Mouse (Mus musculus) heart, embryonic 11.5 days (tissue): ENCODE data around the gene Rufy3. TPM values are rescaled to one million over a fixed set of nuclear protein-coding genes. Genes with fewer than 3 reads are reported as not detected.

Source experiments
- ATAC-seq: fragments of 200-750 bp; cut with Nextera tagmentation; replicated peaks from 2 replicates; pipeline ENCODE4 v1.8.0; 2017; ENCODE audit warnings: moderate library complexity; ENCODE audit not compliant: insufficient number of reproducible peaks, low FRiP score, low TSS enrichment
- H3K27ac ChIP-seq: fragments of 300-500 bp; sonication (generic); 2 replicates; pipeline ENCODE4 v1.5.1; 2014; ENCODE audit warnings: mild to moderate bottlenecking, low read depth, low read length
- H3K27me3 ChIP-seq: fragments of 300-500 bp; sonication (generic); 2 replicates; pipeline ENCODE4 v1.6.1; 2014; ENCODE audit warnings: mild to moderate bottlenecking, low read length, mixed read lengths; ENCODE audit not compliant: control insufficient read depth, insufficient read depth
- H3K36me3 ChIP-seq: fragments of 300-500 bp; sonication (generic); 2 replicates; pipeline ENCODE4 v1.6.1; 2014; ENCODE audit warnings: mild to moderate bottlenecking, low read length, moderate library complexity, mixed read lengths; ENCODE audit not compliant: control insufficient read depth, insufficient read depth
- H3K4me1 ChIP-seq: fragments of 300-500 bp; sonication (generic); 2 replicates; pipeline ENCODE4 v1.6.1; 2014; ENCODE audit warnings: low read length; ENCODE audit not compliant: control insufficient read depth, insufficient read depth
- H3K4me2 ChIP-seq: fragments of 300-500 bp; sonication (generic); 2 replicates; pipeline ENCODE4 v1.6.1; 2014; ENCODE audit warnings: mild to moderate bottlenecking, moderate library complexity
- H3K4me3 ChIP-seq: fragments of 300-500 bp; sonication (generic); 2 replicates; pipeline ENCODE4 v1.5.1; 2014; ENCODE audit warnings: low read depth, low read length
- H3K9ac ChIP-seq: fragments of 300-500 bp; sonication (generic); 2 replicates; pipeline ENCODE4 v1.6.1; 2014; ENCODE audit warnings: mild to moderate bottlenecking, low read depth, low read length, moderate library complexity
- H3K9me3 ChIP-seq: fragments of 300-500 bp; sonication (generic); replicated peaks from 2 replicates; pipeline ENCODE4 v1.6.1; 2016; ENCODE audit warnings: low read length; ENCODE audit not compliant: control insufficient read depth
- WGBS: fragments of 180-500 bp; shearing (Covaris S2); extraction: QIAGEN DNeasy Blood & Tissue Kit; methylation state at CpG from one replicate; pipeline ENCODE4 v1.1.7; 2014; ENCODE audit not compliant: insufficient replicate concordance; 5-methylcytosine and 5-hydroxymethylcytosine counted together
- polyA plus RNA-seq: library from polyadenylated mRNA; unstranded; fragments of >200 nt; fragmentation: Nextera tagmentation; extraction: Ambion mirVana; gene quantifications from 2 replicates; pipeline ENCODE4 v1.2.1, GENCODE M21; 2014

The Rufy3 gene
- polyA plus RNA-seq, 1 experiment from 2014 or later = 15.0 TPM

- no peak overlapping the region for H3K4me2 ChIP-seq
- no peak overlapping the region for H3K4me3 ChIP-seq
- H3K9ac ChIP-seq = no peak overlapping the region
- H3K27me3 ChIP-seq = no peaks in the 10 kb centered on the region
- no peaks in the 10 kb centered on the region for H3K9me3 ChIP-seq
- H3K36me3 ChIP-seq = no peaks in the 10 kb centered on the region
- WGBS = 83% methylated on average over 3 of the region's 3 CpGs
- ATAC-seq = no peak
- H3K4me1 ChIP-seq = no peaks in the 10 kb centered on the region
- no peak overlapping the region for H3K27ac ChIP-seq
Measured at GRCm38 (mm10) chr5:88602713-88603112, 37.9 kb downstream of the Rufy3 start.

GRCm38 (mm10) chr5:88604046-88604445 lies 39.2 kb downstream of the Rufy3 start:
- WGBS = 83% methylated on average over 3 of the region's 3 CpGs
- Histone ChIP-seq H3K4me3 (no peak overlapping the region), H3K36me3 (no peaks in the 10 kb centered on the region), H3K27me3 (no peaks in the 10 kb centered on the region), H3K9ac (no peak overlapping the region), H3K4me2 (no peak overlapping the region), H3K4me1 (no peaks in the 10 kb centered on the region), H3K9me3 (no peaks in the 10 kb centered on the region), H3K27ac (no peak overlapping the region)
- no peak for ATAC-seq

DNA sequence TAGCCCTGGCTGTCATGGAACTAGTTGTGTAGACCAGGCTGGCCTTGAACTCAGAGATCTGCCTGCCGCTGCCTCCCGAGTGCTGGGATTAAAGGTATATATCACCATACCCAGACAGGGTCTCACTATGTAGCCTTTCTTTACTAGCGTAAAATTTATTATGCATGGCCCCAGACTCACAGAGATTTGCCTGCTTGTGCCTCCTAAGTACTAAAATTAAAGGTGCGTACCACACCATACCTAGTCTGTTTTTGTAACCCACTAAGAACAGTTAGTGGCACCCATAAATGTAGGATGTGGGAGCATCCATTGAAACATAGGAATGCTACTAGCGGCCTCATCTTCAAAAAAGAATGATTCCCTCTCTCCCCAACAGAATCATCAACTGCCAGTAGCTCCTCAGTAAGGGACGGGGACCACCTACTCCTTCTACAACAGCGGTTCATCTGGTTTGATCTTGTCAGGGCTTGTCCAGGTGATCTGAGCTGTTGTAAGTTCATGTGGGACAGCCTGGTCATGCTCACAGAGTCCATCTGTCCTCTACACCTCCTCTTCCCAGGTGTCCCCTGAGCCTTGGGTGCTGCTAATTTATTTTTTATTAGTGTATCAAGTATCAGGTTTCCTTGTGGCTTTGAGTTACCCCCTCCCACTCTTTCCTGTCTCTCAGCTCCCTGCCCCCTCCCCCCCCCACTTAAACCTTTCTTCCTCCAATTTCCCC lies 40.0 kb downstream of the Rufy3 start:
- WGBS = 89% methylated on average over 7 of the region's 7 CpGs
- Histone ChIP-seq H3K4me1 (no peaks in the 10 kb centered on the region), H3K36me3 (no peaks in the 10 kb centered on the region), H3K9ac (no peak overlapping the region), H3K4me3 (no peak overlapping the region), H3K27me3 (no peaks in the 10 kb centered on the region), H3K27ac (no peak overlapping the region), H3K9me3 (no peaks in the 10 kb centered on the region), H3K4me2 (no peak overlapping the region)
- ATAC-seq = no peak

- Histone ChIP-seq H3K36me3 (no peaks in the 10 kb centered on the region), H3K9ac (no peak overlapping the region), H3K27ac (no peak overlapping the region), H3K4me2 (no peak overlapping the region), H3K4me3 (no peak overlapping the region), H3K4me1 (no peaks in the 10 kb centered on the region), H3K9me3 (no peaks in the 10 kb centered on the region), H3K27me3 (no peaks in the 10 kb centered on the region)
- ATAC-seq = no peak
- WGBS = 94% methylated on average over 1 of the region's 1 CpGs
Measured at GRCm38 (mm10) chr5:88614129-88614528, 49.3 kb downstream of the Rufy3 start.

- no peaks in the 10 kb centered on the region for H3K27me3 ChIP-seq
- no peak overlapping the region for H3K9ac ChIP-seq
- ATAC-seq = no peak
- H3K4me1 ChIP-seq = no peaks in the 10 kb centered on the region
- H3K27ac ChIP-seq = no peak overlapping the region
- 76% methylated on average over 4 of the region's 4 CpGs for WGBS
- H3K4me2 ChIP-seq = no peak overlapping the region
- H3K36me3 ChIP-seq = peaks cover 8% of the 10 kb centered on the region
- H3K4me3 ChIP-seq = no peak overlapping the region
- H3K9me3 ChIP-seq = no peaks in the 10 kb centered on the region
Measured at GRCm38 (mm10) chr5:88616988-88617387, 52.1 kb downstream of the Rufy3 start.

DNA sequence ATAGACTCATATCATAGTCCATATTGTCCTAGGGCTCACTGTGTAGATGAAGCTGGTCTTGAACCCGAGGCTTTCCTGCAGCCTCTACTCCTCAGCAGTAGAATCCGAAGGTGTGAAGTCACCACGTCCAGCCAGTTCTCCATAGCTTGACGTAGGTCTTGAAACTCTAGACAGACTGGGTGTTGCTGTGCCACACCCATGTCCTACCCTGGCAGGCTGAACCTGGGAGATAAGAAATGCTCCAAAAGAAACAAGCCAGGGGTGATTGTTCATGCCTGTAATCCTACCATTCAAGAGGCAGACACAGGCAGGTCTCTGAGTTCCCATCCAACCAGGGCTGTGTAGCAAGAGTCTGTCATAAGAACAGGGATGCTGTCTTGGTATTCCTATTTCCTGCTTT lies 62.7 kb downstream of the Rufy3 start:
- H3K27me3 ChIP-seq = no peaks in the 10 kb centered on the region
- peak; percentile 85 for ATAC-seq
- 66% methylated on average over 4 of the region's 4 CpGs for WGBS
- no peak overlapping the region for H3K27ac ChIP-seq
- H3K36me3 ChIP-seq = no peaks in the 10 kb centered on the region
- no peak overlapping the region for H3K9ac ChIP-seq
- H3K4me3 ChIP-seq = no peak overlapping the region
- peaks cover 3% of the 10 kb centered on the region; the same call in 1 of the 2 replicates for H3K4me1 ChIP-seq
- no peak overlapping the region for H3K4me2 ChIP-seq
- no peaks in the 10 kb centered on the region for H3K9me3 ChIP-seq

GRCm38 (mm10) chr5:88629125-88629524 lies 64.3 kb downstream of the Rufy3 start:
- Histone ChIP-seq H3K9ac (no peak overlapping the region), H3K27me3 (no peaks in the 10 kb centered on the region), H3K9me3 (no peaks in the 10 kb centered on the region), H3K4me2 (no peak overlapping the region), H3K27ac (no peak overlapping the region), H3K36me3 (no peaks in the 10 kb centered on the region), H3K4me3 (no peak overlapping the region), H3K4me1 (peaks cover 3% of the 10 kb centered on the region; the same call in 1 of the 2 replicates)
- 86% methylated on average over 11 of the region's 11 CpGs for WGBS
- ATAC-seq = no peak

- no peaks in the 10 kb centered on the region for H3K36me3 ChIP-seq
- H3K4me3 ChIP-seq = no peak overlapping the region
- no peak overlapping the region for H3K27ac ChIP-seq
- no peaks in the 10 kb centered on the region for H3K27me3 ChIP-seq
- no peak overlapping the region for H3K4me2 ChIP-seq
- 78% methylated on average over 8 of the region's 8 CpGs for WGBS
- H3K9me3 ChIP-seq = no peaks in the 10 kb centered on the region
- H3K4me1 ChIP-seq = peaks cover 3% of the 10 kb centered on the region; the same call in 1 of the 2 replicates
- ATAC-seq = no peak
- no peak overlapping the region for H3K9ac ChIP-seq
Measured at GRCm38 (mm10) chr5:88629987-88630386, 65.1 kb downstream of the Rufy3 start.

DNA sequence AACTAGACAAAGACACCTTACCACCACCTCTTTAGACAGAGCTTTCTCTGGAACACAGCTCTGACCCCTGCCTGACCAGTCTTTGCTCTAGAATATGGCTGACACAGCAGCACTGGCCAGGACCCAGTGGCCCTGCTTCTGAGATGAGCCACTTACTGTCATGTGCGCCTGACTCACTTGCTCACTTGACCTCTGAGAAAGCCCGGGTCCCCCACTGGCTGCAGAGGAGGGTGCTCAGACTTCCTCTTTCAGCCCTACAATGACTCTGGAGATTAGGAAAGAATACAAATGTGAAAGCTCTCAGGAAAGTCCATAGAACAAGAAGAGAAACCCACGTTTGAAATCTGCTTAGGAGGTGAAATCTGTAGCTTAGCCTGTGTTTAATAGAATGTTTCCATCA lies 66.0 kb downstream of the Rufy3 start:
- Histone ChIP-seq H3K4me1 (peaks cover 3% of the 10 kb centered on the region; the same call in 1 of the 2 replicates), H3K36me3 (no peaks in the 10 kb centered on the region), H3K27ac (peak overlapping the region; percentile 30; the same call in 1 of the 2 replicates), H3K9ac (no peak overlapping the region), H3K9me3 (no peaks in the 10 kb centered on the region), H3K27me3 (no peaks in the 10 kb centered on the region), H3K4me2 (no peak overlapping the region), H3K4me3 (no peak overlapping the region)
- no peak; the same call in 1 of the 2 replicates for ATAC-seq
- 44% methylated on average over 3 of the region's 3 CpGs for WGBS
